Mouse (Mus musculus) lung, adult 18-20 months (tissue): Measurements from ENCODE around the gene Actn4.
A peak's percentile ranks its signal among the peaks of the same experiment; 100 is the strongest.

ENCODE experiments used
- DNase-seq, 2 experiments: peaks; one replicate each; pipeline ENCODE4 v3.0.0; 2022; ENCODE audit warnings: mixed read lengths in 2 of 2

The Actn4 gene

DNA sequence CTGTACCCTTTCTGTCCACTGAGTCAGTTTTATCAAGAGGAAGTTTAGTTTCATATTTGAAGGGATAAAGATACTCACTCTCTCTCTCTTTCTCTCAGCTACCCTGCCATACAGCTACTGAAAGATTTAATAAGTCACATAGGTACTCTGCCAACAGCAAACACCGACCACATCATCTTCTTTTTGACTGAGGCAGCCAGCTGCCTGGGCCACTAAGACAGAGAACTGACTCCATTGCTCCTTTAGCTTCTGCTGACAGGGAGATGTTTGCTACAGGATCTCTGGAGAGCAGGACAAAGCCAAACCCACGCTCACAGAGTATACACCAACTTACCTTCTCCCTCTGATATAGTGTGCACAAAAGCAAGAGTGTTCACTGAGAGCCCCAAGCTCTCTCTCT lies 12.8 kb downstream of the Actn4 start:
- no peak for DNase-seq

DNA sequence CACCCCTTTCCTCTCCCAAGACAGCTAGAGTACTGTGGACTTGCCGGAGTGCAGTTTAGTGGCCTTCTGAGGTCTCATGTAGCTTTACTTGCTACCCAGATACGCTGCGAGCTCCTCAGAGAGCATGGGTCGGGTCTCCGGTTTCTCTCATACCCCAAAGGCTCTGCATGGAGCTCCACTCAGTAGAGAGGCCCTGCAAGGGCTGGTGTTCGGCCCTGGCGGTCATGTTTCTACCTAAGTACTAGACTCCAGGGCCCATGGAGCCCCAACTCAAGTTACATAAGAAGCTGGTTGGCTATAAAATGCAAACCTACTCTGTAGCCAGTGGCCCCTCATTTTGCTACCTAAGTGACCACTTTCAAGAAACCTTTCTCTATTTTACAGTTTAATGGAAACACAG lies 13.4 kb downstream of the Actn4 start:
- DNase-seq, result no peak

DNA sequence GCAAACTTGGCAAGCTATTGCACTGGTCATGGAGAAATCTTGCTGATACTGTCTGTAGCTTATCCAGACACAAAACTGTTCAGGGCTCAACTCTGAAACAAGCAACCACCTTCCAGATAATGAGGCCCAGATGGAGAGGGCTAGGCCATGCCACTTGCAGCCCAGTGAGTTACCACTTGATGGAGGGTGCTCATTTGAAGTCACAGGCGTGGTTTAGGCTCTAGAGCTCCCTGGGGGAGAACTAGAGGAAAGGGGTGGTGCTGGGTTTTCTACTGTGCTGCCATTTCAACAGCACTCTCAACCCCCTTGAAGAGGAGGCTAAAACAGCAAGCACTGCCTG lies 15.9 kb downstream of the Actn4 start:
- DNase-seq, result no peak

DNA sequence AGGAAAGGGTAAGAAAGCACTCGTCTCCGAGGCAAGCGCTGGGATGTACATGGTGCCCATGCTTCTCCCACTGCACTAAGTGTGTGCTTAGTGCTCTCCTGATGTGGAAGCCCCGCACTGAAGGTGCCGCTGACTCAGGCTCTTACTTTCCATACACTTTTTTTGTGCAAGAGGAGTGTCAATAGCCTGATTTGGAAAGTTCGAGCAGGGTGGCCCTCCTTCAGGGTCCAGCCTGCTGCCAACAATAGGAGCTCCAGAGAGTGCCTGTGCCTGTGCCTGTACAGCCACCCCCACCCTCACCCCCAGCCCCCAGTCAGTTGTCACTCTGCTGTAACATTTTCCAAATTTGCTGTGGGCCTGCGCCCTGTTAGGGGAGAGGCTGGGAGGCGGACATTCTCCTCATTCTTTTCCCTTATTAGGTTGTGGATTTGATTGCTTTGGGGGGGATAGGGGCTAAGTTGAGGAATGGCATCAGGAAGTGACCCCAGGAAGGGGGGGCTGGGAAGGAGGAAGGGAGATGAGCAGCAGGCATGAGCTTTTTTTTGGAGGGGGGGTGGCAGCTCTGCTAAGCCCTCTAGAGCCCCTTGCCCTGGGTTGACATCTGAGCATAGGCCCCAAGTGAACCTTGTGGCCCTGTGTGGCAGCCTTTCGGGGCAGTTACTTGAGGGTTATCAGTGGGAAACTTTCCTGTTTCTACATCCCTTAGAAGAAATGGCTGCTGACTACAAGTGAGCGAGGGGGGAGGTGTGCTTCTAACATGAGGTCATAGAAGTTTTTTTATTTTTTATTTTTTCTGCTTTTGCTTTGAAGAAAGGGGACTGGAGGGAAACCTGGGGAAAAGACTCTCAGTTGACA lies 16.5 kb downstream of the Actn4 start:
- DNase-seq, result peak in 1 of 2 experiments; percentile 59

DNA sequence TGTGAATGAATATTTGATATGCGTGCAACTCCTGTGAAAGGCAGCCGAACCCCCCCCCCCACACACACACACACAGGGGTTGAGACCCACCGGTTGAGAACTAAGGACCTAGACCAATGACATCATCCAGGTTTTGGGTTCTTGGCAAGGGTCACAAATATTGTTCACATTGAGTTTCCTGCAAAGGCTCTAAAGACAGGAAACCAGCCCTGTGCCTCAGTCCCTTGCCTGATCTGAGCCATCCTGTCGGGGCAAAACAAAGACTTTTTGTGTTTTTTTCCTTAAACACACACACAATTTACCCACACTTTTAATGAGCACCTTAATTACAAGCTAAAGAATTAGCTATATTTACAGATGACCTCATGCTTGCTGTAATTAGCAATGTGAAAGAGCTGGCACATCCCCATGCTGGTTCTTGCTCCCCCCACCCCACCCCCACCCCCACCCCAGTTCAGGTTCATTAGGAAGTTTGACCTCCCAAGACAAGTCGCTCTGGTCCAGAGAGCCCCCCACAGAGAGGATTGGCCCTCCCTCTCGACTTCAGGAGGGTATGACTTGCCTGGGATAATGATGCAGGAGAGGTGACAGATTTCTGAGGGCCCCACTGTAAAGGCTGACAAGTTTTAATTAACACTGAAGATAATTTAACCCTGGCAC lies 17.3 kb downstream of the Actn4 start:
- no peak for DNase-seq

DNA sequence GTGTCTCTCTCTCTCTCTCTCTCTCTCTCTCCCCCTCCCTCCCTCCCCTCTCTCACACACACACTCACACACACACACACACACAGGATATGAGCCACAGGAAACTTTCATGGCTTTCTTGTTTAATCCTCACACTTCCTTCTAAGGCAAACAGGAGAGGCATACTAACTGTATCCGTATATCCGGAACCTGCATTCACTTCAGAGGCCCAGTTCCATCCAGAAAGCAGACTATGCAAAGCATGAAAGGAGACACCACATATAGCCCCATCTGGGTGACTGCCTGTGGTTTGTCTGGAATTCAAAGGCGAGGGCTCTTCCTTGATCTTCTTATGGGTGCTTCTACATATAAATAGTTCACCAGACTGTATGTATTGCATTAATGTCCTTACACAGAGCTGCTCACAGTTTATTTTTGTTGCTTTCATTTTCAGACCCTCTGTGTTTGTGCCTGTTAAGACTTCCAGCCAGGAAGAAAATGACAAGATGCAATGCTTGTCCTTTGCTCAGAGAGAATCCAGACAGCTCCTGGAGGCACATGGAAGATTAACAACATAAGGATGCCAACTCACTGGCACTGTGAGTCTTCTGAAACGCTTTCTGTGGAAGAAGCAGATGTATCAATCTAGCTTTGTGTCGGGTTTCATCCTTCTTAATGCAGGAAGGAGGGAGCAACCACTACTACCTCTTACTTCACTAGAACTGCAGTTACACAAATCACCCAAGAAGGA lies 18.5 kb downstream of the Actn4 start:
- DNase-seq, result no peak

DNA sequence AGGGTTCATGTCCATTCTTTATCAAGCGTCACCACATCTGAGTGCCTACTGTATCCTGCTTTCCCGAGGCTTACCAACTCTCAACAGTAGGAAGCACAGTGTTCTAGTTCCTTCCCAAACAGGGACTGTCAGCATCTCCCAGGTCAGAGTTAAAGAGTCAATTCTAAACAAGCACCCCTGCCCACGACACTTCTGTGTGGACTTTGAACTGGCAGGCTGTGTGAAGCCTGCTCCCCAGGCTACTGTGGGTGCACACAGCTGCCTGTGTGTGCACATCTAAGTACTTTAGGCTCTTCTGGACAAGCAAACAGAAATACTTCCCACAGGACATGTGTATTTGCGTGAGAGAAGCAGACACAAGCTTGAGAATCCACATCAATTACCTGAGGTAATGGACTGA lies 20.6 kb downstream of the Actn4 start:
- DNase-seq, result no peak

DNA sequence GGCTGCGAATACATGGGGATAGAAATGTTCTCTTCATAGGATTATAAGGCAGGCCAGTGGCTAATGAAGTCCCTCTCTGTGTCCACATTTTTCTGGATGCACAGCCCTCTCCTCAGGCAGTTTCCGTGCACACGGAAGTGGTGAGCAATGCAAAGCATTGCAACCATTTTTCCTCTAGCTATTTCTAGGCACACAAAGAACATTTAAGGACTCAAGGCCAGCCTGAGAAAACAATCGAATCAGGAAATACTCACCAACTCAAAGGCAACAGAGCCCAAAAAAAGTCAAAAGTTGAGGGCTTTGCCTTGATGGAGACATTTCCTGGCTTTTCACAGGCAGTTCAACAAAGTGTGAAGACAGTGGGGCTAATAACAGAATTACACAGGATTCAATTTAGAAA lies 21.0 kb downstream of the Actn4 start:
- DNase-seq, result no peak

DNA sequence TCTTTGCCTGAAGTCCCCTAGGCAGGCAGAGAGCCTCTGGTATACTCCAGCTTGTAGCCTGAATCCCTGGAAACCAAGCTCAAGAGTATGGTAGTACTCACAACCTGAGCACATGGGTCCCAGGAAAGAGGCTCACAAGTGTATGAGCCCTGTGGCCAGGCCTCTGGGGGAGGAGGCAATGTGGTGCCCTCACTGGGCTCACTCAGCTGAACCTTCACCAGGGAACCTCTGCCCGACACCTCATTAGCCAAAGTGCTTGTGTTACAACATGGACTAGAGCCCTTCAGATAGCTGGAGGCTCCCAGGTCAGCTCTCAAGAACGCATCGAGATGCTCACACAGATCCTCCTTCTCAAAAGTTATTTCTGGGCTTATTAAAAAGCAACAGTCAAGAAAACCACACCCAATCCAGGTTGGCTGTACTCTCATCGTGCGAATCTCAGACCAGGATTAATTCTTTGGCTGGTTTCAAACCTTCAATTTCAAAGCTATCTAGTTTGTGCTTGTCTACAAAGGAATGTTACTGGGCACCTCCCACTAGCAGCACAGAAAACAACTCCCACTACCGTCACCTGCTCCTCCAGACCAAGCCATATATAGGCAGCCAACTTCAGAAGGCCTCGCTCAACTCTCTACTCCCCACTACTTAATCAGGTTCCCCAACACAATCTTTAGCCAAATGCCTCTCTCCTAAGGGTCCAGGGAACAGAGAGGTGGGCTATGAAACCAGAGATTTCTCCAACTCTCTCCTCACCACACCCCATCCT lies 22.5 kb downstream of the Actn4 start:
- no peak for DNase-seq

DNA sequence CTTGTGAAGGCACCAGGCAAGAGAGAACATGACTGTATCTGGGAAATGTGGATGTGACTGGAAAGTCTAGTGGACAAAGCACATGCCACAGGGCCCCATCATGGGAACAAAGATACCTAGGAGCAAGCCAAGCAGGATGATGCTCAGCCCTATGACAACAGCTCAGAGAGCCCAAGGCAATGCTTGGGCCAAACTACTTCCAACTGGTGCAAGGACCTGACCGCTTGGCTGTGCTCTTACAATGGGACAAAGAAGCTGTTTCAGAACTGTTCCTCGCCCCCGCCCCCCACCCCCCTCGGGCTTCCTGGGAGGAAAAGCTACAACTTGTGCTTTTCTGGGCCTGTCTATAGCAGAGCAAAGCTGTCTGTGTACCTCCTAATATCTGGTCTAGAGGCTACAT lies 23.5 kb downstream of the Actn4 start:
- DNase-seq, result no peak

DNA sequence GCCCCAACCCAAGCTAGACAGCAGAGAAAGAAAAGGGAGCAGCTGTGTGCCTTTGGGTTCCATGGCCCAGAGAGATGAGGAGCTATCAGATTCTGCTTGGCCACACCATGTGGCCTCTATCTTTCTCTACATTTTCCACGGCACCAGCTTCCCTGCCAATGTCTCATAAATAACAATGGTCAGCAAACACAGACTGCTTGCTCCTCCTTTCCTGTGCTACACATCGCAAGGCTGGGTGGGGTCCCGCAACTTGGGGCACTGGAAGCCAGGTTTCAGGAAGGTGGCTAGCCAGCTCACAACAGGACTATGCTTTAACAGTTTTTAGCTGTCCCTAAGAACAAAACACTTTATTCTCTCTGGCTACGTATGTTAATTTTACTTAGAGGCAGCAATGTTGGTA lies 25.4 kb downstream of the Actn4 start:
- DNase-seq, result peak; percentile 55 to 72

DNA sequence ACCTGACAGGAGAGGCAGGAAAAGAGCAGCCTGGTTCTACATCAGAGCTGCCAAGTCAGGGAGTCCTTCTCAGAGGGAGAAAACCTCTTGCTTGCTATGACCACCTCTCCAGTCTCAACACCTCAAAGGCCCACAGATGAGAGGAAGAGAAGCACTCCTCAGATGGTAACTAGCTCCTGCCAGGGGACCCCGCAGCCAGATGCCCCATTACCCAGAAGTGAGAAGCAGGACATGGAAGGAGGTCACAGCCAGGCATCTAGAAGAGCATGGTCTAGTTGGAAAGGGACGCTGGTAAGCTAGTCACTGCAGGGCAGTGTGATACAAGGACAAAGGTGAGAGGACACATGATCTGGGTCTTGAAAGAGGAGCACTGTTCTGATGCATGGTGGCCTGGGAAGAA lies 28.3 kb downstream of the Actn4 start:
- DNase-seq, result no peak

DNA sequence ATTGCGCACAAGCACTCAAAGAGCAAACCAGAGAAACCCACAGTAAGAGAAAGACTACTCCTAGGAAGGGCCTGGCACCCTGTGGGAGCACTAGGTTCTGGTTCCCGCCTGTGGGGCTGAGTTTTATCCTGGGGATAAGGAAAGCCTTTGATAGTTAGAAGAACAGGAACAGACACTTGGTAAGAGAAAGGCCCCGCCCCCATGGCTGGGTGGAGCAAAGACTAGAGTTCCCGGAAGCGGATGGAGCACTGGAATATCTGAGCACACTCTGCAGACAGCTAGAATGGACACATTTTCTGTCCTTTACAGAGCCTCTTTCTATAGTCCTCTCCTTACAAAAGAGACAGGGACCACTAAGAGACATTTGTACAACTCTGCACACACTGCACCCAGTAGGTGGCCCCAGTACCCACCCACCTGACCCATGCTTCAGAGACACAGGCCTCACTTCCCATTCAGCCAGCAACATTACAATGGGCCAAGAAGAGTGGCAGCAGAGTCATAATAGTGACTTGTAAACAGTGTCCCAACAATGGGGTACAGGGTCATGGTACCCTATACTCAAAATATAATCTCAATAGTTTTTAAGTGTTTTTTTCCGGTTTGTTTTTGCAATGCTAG lies 29.6 kb downstream of the Actn4 start:
- peak; percentile 62 to 66 for DNase-seq

DNA sequence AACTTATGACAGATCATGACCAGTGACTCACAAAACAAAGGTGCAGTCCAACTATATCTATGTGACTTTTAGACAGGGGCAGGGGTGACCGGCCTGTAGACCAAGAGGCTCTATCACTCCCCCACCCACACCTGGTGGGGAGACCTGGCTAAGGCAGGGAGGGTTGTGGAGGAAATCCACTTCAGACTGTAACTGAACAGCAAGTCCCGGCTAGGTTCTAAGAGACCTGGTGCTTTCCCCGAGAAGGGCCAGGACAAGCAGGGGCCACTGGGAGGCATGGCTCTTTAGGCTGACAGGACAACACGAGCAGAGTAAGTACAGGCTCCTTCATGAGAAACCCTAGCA lies 30.5 kb downstream of the Actn4 start:
- peak; percentile 50 to 73 for DNase-seq

DNA sequence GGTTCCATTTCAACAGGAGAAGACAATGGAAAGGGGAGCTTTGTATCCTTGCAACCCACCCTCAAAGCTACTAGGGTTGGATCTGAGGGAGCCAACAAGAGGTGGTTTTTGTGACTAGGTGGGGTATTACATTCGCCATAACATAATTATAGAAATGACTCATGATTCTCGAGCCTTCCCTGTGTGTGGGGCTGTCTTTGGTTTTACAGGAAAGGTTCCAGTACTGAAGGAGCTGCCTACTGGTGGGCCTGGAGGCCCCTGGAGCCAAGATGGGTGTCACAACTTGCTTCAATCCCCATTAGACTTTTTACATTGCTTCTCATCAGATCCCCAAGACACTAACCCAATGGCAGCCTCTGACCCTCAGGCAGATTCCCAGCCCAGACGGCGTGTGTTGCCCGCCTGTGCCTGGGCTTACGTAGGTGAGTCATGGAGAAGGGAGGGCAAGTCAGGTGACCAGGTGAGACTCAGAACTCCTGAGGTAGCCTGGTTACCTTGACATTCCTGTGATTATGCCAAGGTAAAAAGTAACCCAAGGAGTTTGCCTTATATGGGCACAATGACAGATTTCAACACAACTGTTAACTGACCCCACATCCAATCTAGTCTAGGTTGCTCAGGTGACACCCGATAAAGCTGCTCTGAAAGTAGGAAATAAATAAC lies 31.0 kb downstream of the Actn4 start:
- DNase-seq, result peak; percentile 80 to 83

DNA sequence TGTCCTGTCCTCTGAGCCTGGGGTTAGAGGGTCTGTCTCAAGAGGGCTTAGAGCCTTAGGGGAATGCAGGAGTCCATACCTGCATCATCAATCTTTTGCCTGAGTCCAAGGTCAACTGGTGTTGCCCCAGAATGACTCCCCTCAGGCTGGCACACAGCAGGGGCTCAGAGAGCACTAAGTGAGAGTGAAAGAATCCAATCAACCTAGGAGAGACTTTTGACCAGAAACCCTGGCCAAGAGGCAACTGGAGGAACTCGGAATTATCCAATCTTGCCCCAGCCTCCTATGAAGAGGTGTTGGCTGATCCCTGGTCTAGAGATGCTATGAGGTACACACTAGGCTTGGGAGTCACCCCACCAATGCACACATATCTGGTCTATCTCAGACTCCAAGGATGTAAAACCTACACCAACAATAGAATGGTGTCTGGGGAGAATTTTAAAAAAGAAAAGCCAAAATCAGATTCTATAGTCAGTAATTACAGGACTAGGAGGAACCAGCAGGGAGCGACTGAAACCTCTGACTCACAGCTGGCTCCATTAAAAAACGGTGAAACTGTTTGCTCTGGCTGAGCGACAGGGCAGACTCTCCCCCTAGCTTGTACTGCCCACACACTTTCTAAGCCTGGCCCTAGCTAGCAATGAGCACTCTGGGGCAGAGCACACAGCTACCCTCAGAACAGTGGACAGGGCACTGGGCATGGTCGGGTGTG lies 31.7 kb downstream of the Actn4 start:
- peak in 1 of 2 experiments; percentile 56 for DNase-seq

DNA sequence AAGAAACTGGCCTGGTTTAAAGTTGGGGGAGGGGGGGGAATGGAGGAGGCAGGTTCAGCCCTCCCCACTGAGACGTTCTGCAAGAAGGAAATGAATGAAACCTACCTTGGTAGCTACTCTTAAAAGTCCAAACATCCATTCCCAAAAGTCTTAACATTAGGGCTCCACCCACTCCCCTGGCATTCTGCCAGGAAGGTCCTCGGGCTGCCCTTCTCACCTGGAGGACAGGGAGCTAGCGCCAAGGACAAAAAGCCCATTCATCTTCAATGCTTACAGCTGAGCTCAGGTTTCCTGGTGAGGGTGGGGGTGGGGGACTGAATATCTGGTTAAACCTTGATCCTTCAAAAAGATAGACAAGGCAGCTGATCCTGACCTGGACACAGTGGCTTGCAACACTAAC lies 32.8 kb downstream of the Actn4 start:
- DNase-seq, result peak; percentile 70 to 74

DNA sequence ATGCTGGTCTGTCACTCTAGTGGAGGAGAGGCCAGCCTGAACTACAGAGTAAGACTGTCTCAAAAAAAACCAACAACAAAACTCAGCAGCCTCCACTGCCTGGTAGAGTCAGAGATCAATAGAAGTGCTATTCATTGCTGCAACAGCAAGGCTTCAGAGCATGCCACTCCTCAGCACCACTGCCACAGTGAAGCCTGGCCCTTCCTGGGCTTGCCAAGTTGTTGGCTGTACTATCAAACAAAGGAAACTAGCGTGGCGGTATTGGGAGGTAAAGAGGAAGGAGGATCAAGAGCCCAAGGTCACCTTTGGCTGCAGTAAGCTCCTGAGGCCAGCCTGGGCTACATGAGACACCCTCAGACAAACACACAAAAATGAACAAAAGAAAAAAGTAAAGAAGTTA lies 36.0 kb downstream of the Actn4 start:
- DNase-seq, result no peak

DNA sequence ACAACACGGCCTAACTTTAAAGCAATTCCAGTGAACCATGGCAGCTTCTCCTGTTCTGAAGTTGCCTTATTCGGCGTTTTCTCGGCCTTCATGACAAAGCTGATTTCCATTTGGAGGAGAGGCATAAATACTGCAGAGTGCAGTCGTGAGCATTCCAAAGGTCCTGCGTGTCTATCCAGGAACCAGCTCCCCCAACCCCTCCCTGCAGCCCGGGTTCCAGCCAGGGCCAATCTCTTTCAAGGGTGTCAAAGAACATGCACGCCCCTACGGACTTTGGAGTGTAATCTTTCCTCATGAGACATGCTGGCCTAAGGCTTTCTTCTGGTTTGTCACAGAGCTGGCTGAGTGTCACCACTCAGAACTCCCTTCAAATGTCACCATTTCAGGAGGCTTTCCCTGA lies 36.8 kb downstream of the Actn4 start:
- DNase-seq, result peak; percentile 80 to 85

DNA sequence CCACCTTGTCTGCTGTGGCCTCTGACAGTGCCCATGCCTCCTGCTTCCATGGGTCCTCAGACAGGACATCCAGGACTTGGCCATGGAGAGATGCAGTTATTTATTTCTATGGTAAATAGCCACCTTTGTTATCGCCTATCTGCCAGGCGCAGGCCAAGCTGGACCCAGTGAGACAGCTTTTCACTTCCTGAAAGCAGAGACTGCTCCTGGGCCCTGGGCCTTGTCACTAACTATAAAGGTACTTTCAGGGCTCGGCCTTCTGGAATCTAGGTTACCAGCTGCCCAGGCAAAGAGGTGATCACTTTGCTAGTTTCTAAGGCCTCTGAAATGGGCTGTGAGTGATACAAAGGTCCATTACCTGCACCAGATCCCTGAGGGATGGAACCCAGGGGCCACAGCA lies 37.3 kb downstream of the Actn4 start:
- DNase-seq, result no peak

DNA sequence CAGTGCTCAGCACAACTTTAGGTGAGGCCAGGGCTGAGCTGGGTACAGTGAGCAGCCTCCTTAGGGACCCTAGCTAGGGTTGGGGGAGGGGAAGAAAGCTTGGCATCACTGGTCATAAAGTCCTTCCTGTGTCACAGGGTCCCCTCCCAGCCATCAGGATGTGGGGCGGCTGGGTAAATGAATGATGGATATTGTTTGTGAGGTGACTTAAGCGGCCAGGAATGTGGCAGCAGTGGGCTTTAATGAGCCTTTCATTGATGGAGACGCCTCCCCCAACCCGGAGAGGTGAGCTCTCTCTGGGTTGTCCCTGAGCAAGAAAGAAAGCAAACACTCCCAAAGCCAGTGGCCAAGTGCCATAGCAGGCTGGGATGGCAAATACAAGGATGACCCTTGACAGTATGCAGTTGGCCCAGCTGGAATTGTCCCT lies 38.3 kb downstream of the Actn4 start:
- peak; percentile 52 to 75 for DNase-seq

DNA sequence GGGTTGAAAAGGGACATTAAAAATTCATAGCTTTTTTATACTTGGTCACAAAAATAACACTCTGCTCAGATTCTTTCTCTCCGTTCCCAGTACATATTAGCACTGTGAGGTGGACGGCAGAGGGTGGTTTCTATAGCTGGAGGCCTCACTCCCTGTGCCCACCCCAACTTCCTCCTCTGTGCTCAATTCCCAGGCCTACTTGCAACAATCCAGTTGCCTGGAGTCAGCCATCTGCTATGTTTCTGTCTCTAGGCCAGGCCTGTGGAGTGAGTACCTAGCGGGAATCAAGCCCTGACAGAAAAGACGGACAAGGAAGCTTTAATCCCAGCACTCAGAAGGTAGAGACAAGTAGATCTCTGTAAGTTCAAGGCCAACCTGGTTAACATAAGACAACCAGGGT lies 39.5 kb downstream of the Actn4 start:
- DNase-seq, result no peak
